Mouse (Mus musculus): ENCODE measurements around the gene Hecw2. TPM values are rescaled to one million over a fixed set of nuclear protein-coding genes. Genes with fewer than 3 reads are reported as not detected.

The Hecw2 gene
- under 1 TPM; 0.16 to 0.73 TPM for polyA plus RNA-seq (2017; shearing (Covaris generic))

DNA sequence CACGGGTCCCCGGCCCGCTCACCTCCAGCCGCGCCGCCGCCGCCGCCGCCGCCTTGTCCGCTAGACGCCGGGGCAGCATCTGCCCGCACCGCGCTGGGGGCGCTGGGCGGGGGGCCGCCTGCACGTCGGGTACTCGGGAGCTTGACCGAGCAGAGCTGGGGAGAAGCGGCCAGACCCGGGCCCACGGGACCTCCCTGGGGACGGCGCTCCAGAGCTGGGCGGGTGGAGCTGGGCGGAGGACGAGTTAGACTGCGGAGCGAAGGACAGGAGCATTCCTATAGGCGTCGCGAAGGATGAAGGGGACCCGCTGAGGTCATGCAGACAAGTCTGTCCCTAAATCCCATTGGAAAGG is at the start of gene Hecw2:
Hecw2 (minus strand) TSS at position 215 of the 352 bp plus-strand sequence.

DNA sequence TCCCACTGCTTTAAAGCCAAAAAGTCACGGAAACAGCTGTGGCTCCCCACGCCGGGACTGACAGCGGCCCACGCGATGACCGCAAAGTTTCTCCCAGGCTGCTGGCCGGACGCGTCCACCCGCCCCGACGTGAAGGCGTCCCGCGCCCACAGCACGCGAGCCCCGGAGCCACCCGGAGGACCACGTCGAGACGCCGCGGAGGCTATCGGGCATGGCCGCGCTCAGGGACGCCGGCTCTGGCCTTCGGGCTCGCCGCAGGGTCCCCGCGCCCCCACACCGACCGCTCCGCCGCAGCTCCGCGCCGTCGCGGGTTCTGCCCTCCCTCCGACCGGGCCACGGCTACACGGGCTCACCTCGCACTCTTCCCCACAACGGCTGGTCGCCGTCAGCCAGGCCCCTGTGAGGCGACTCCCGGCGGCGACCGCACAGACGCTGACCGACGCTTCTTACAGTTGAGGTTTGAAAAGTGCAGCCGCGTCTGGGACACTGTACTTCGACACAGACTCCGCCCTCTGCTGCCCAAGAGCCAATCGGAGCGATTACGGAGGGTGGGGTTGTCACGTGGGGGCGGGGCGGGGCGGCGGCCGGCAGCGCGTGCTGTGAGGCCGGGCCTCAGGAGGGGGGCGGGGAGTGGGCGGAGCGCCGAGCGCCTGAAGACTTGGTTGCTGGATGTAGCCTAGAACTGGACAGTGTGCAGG is 410.1 kb downstream of the Hecw2 start, which contains the start of gene Stk17b:
Stk17b (minus strand) TSS at position 504 of the 698 bp plus-strand sequence.

Other genes with a start within 250 kb of the Hecw2 start
- gene Ccdc150, start 55.5 kb upstream of the Hecw2 start, polyA plus RNA-seq (2017; shearing (Covaris generic)), result under 1 TPM; 0.27 to 0.64 TPM
- 10 to 100 TPM; 17.0 to 18.8 TPM for gene Gtf3c3, start 243.8 kb upstream of the Hecw2 start, polyA plus RNA-seq (2017; shearing (Covaris generic))